Mouse (Mus musculus): Measurements from ENCODE around the gene Nt5c.
"Not testable (repeated sequence)": the region's sequence is repeated elsewhere in the genome, so short reads cannot be mapped to it uniquely, and the experiment has no call there.

Nt5c gene

DNA sequence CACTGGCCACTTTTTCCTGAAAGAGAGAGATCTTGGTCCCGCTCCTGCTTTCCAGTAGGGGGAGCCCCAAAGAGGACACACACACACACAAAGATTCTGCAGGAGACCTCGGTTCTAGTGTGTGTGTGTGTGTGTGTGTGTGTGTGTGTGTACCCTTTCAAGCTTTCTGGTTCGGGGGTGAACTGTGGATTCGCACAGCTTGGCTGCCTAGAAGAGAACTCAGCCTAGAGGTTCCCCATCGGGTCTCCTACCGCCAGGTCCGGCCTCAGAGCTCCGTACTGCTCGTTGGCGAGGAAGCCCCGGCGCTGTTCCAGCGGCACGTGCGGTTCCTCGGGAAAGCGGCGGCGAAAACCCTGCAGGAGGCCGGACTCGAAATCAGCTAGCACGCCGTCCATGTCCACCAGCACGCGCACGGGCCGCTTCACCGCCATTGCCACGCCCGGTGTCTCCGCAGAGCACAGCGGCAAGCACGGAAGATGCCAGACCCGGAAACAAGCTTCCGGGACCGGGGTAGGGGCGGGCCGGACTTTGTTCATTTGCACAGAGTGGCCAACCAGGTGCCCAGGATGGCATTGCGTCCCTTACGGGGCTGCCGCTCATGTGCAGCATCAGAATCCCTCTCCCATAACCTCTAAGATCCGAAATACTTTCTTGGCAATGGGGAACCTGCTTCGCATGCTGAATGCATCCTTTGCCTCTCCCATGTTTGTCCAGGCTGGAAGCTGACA lies at the start of gene Nt5c:
Gene Nt5c (minus strand): TSS at position 507 of the 728 bp plus-strand sequence.
- in situ Hi-C loops (cut with MboI, MseI): no loop called here

DNA sequence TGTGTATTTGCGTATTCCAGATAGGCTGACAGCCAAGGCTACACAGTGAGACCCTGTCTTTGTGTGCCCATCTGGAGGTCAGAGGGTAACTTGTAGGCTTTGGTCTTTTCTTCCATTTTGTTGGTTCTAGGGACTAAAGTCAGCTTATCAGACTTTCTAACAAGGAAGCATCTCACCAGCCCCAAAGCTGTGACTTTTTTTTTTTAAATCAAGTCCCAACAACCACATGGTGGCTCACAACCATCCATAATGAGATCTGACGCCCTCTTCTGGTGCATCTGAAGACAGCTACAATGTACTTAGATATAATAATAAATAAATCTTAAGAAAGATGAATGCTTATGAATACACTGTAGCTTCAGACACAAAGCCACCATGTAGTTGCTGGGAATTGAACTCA lies 46.4 kb upstream of the Nt5c start:
- in situ Hi-C loops (cut with MboI, MseI): no loop called here

DNA sequence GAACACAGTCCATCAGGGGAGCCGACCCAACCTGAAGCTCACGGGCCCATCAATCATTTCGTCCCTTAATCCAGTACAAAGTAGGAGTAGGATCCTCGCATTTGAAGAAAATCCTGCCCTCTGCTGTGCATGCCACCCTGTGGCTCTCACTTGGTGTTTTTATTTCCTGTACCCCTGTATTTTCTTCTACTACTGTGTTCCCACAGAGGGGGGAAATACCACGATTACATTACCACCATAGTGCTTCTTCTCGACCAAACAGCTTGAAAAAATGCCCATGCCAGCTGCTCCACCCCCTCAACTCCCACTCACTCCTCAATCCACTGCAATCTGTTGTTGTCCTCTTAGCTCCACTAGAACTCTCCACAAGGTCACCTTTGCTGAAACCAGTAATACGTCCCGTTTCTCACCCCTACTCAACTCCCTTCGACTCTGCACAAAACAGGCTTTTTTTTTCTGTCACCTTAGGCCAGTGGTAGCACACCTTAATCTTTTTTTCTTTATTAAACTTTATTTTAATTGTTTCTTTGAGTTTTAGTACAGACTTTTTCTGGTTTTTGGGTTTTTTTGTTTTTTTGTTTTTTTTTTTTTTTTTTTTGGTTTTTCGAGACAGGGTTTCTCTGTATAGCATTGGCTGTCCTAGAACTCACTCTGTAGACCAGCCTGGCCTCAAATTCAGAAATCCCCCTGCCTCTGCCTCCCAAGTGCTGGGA lies 45.4 kb upstream of the Nt5c start:
- in situ Hi-C loops (cut with MboI, MseI): no loop called here

DNA sequence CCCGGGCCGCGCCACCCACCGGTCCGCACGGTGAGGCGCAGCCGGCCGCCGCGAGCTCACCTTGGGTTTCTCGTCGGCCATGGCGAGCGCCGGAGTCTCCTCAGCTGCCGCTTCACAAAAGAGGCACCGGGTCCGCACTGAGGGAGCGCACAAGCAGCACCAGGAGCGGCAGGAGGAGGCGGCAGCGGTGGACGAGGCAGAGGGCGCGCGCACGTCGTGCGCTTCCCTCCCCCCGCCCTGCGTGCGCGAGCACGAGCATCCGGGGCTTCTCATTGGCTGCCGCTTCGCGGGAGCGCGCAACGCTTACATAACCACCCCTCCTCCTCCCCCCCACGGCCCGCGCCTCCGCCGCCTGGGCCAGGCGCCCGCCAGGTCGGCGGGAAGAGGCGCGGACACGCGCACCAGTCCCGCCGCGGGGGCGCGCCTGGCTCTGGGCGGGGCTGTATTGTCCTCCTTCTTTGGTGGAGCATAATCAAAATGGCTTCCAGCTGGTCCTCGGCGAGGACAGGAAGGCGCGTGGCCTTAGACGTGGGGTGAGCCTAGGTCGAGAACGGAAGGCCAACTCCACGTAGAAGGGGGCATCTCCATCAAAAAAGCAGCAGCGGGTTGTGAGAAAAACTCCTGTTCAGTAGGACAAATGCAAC lies 44.5 kb upstream of the Nt5c start, which contains the start of gene Sumo2:
Gene Sumo2 (minus strand): TSS at position 239 of the 644 bp plus-strand sequence.
- in situ Hi-C loops (cut with MboI, MseI): no loop called here

DNA sequence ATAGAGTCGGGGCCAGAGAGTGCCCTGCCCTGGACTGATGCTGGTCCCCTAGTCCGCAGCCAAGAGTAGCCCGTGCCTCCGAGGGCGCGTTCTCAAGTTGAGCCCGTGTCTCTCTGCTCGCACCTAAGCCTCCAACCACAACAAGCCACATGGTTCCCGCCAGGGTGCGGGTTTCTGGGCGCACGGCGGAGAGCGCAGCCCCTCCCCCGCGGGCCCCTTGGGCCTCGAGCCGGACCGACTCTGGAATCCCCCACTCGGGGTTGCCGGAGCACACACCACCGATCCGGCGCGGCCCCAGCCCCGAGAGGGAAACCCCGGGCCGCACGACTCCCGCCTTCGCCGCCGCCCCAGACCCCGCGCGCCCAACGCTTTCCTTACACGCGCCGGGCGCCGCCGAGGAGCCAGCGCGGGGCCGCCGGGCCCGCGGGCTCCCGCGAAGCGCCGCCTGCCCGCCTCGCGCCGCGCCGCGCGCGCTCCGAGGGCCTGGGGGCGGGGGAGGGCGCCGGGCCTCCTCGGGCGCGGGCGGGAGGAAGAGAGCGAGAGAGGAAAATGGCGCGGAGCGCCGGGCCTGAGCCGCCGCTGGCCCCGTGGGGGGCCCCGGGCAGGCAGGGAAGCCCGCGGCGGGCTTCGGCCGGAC lies 43.9 kb upstream of the Nt5c start:
- in situ Hi-C loops (cut with MboI, MseI): no loop called here

DNA sequence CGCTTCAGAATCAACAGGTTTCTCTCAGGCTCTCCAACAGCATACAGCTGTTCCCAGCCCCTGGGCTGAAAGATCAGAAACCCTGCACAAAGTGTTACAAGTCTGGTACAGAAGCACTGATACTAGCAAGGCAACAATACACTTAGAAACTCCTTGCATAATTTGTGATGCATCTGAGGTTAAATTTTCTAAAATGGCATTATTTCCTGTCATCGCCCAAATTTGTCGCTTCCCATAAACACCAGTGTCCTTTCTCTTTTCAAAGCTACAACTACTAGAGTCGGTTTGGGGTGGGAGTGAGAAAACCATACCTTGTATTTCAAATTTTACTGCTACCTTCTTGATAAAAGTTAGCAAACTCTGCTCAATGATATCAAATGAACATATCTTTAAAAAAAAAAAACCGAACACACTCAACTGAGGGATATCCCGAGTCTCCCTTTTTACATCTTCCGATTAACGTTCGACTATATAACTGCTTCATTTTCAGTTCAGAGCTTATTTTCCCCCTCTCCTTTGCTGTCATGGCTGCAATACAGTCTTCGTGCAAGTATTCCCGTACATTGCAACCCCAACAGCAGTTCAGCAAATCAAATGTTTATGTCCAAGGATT lies 43.2 kb upstream of the Nt5c start:
- in situ Hi-C loops (cut with MboI, MseI): no loop called here

DNA sequence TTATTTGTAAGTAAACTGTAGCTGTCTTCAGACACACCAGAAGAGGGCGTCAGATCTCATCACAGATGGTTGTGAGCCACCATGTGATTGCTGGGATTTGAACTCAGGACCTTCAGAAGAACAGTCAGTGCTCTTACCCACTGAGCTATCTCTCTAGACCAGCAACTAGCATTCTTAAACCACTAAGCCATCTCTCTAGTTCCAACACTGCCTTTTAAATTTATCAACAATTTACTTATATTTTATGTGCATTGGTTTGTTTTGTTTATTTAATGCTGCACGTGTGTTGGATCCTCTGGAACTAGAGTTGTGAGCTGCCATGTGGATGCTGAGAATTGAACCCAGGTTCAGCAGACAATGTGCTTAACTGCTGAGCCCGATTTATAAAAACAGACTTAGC lies 34.8 kb upstream of the Nt5c start:
- in situ Hi-C loops (cut with MboI, MseI): not testable (repeated sequence)

DNA sequence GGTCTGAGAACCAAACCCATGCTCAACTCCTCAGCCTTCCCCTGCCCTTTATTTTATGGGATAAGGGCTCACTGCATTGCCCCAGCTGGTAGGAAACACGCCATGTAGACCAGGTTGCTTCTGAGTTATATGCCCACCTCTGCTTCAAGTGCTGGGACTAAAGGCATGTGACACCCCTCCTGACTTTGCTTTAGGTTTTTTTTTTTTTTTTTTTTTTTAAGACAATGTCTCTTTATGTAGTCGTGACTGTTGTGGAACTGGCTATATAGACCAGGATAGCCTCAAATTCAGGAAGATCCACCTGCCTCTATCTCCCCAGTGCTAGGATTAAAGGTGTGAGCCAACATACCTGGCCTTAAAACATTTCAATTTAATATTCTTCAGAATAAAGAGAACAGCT lies 31.0 kb upstream of the Nt5c start:
- in situ Hi-C loops (cut with MboI, MseI): no loop called here

DNA sequence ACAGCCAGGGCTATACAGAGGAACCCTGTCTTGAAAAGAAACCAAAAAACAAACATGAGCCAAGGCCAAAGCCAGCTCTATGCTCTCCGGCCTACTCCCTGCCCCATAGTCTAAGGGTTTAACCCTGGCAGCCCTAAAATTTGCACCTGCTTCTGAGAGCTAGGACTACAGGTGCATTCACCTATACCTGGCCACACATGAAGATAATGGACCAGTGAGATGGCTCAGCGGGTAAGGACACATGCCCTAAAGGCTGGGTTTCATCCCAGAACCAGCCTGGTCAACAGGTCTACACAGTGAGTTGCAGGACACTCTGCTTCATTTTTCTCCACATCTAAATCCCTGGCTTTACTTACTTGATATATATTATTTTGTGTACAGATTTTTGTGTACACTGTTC lies 30.6 kb upstream of the Nt5c start:
- in situ Hi-C loops (cut with MboI, MseI): no loop called here

DNA sequence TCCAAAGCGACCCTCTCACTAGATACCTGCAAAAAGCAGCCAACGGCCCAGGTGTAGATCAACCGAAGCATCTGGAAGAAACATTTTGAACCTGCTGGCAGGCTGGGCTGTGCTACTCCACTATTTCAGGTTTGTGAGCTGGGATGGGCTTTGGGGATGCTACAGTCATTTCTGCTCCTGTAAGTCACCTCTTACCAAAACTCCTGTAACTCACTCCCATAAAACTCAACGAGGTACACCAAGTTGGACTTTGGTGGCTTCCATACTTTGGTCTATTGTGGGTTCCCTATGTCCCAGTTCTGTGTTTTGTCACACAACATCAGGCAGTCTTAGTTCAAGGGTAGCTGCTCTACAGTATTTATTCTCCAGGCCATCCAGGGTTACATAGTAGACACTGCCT lies 29.4 kb upstream of the Nt5c start:
- in situ Hi-C loops (cut with MboI, MseI): no loop called here

DNA sequence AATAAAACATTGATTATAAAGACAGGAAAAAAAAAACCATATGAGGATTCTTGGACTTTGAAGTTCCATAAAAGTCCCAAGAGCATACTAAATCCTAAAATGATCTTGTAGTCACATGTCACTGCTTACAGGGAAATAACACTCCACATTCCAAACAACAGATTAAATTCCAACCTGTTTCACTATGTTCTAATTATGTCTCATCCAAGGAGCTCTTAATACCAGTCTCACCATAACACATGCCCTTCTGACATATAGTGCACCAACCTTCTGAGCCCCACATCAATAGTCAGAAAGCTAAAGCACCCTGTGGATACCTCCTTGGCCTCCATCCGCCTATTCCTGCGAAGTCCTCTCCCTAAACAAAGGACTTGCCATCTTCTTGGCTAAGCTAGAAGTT lies 28.6 kb upstream of the Nt5c start:
- in situ Hi-C loops (cut with MboI, MseI): no loop called here

DNA sequence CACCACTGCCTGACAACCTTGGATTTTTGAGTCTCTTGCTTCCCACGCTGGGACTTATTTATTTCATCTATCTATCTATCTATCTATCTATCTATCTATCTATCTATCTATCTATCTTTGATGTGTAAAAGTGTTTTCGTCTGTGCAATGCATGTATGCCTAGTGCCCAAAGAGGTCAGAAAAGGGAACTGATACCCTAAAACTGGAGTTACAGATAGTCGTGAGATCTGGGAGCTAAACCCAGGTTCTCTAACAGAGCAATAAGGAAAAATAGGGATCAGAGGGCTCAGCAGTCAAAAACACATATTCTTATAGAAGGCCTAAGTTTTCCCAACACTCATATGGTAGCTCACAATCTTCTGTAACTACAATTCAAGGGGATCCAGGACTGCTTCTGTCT lies 27.9 kb upstream of the Nt5c start:
- in situ Hi-C loops (cut with MboI, MseI): no loop called here

DNA sequence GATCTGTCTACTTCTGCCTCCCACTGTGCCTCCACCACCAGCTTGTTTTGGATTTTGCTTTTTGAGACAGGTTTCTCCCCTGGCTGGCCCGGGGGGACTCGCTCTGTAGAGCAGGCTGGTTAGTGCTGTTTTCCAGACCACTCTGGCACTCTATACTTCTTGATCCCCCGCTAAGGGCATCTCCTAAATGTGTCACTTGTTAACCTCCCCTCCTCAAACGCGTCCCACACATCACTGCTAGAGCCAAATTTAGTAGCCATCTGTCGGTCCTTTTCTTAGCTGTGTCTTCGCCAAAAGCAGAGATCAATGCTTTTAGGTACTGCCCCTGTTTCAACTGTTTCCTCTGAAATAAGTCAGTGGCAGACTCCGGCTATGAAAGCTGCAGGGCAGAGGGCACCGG lies 27.0 kb upstream of the Nt5c start:
- in situ Hi-C loops (cut with MboI, MseI): no loop called here

DNA sequence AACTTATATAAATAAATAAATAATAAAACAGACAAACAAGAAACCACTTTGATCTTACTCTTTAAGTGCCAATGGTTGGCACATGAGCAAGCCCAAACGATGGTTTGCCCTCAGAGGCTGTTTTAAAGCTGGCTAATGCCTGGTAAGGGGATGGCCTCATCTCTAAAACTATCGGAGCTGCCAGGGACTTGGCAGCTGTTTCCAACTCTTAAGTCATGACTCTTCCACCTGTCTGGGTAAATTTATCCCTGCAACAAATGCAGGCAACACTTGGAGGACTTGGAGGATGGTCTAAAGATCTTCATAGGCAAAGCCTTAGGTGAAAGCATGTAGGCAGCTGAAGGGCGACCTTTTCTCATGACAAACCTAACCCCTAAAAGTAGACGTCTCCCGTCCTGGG lies 25.3 kb upstream of the Nt5c start:
- in situ Hi-C loops (cut with MboI, MseI): no loop called here

DNA sequence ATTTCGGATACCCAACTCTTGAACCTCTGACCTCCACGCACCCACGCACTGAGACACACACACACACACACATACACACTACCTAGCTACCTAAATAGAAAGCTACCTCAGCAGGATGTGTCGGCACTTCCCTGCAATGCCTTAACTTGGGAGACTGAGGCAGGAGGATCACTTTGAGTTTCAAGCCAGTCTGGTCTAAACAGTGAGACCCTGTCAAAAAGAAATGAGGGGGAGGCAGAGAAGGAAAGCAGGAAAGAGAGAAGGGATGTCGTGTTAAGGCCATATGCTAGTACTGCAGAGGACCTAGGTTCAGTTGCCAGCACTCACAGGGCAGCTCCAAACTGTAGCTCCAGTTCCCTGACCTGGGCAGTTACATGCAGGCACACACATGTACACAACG lies 23.4 kb upstream of the Nt5c start:
- in situ Hi-C loops (cut with MboI, MseI): no loop called here

DNA sequence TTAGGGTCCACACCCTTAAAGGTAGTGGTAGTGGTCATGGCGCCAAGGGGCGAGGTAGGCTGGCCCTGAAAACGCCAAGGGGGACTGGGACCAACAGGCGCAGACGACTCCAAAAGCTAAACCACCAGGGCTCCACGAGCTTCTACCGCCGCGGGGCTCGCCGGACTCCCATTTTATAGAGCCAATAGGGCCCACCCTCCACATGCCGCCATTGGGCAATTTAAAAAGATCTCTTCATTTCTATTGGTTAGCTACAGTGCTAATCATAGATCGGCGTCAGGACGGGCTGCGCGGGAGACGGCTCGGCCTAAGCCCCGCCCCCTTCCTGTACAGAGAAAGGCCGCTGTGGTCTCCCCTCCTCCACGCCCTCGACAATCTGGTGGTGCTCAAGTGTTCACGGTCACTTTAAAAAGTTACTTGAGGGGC lies 22.6 kb upstream of the Nt5c start, which contains the start of gene Jpt1:
Gene Jpt1 (minus strand): TSS at position 150 of the 426 bp plus-strand sequence.
- in situ Hi-C loops (cut with MboI, MseI): loop anchor here (5.0 kb wide), 1 partner anchor 102 kb away; no protein-coding TSS in a partner anchor

DNA sequence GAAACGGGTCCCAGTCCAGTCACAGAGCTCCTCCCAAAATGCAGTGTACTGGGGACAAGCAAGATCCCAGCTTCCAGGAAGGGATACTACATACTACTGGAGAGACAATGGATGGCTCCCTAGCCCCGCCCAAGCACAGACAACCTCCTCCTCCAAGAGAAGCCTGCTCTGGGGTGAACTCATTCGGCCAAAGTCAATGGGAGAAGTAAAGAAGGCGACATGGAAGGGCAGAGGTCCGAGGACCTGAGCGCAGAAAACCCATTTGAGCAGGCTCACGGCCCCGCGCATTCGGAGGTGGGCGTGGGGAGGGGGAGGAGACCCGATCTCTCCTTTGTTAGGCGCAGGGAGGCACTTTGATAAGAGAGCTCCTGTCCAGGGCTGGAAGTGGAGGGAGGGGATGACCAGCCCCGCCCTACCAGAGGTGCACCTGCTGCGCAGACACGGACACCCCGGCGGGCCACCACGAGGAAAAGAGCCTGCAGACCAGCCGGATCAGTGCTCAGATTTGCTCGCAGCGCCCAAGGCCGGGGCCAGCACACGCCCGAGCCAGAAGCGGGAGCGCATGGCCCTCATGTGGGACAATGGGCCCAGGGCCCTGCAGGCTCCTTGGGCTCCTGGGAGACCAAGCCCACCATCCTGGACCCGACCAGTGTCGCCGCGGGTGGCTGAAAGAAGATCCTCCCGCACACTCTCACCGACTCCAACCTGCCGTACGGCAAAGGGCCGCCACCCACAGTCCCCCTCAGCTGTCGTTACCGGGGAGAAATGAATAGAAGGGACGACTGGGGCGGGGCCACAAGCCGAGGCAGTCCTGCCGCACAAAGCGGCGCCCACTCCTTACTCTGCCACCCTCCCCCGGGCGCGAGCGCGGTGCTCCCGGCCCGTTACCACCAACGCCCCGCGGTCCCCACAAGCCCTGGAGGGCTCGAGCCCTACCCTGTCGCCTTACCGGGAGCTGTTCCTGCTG lies 21.9 kb upstream of the Nt5c start:
- in situ Hi-C loops (cut with MboI, MseI): loop anchor here (5.0 kb wide), 1 partner anchor 101 kb away; no protein-coding TSS in a partner anchor

DNA sequence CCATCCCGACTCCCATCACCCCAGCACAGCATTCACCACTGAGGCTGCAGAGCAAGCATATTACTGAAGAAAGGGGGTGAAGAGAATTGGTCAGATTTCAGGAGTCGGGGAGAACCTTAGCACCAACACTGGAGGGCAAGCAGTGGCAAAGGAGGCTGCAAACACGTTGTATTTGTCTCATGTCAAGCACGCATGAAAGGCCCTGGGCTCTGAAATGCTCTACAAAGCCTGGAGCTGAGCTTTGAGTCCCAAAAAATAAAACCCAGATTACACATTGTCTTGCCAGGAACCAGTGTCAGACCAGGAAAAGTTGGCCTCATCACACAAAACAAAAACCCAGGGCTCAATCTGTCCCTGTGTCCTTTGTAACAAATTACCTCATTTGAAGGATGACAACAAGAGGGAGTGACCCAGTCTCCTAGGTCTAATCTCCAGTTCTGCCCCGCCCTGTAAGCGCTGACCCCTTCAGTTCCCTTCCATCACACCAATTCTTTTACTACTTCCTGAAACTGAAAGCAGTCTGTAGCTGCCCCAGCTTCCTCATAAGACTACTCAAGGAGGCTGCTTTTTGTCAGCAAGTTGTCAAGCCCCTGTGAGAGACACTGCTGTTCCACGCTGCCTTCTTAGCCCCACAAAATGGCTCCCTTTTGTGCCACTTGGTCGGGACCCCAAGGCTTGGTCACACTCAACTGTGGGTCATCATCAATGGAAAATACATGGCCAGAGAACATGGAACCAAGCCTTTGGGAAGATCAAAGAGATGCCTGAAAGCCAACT lies 20.9 kb upstream of the Nt5c start:
- in situ Hi-C loops (cut with MboI, MseI): loop anchor here (5.0 kb wide), 1 partner anchor 100 kb away; no protein-coding TSS in a partner anchor

DNA sequence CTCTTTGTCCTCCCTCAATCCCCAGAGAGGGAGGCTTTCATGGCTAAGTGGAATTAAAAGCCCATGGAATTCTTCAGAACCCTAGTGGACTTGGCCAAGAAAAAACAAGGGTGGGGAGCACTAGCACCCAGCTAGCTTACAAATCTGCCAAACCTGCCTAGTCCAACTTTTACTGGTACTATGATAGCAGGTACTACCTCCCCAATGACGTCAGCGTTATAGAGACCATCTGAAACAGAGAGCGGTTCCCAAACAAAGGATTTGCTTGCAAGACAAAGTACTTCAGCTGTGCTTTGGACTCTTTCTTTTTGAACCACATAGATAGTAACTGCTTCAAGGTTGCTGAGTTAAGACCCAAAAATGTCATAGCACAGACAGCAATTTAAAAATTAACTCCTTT lies 20.3 kb upstream of the Nt5c start:
- in situ Hi-C loops (cut with MboI, MseI): loop anchor here (5.0 kb wide), 1 partner anchor 100 kb away; no protein-coding TSS in a partner anchor
